Mouse (Mus musculus): ENCODE results near the gene Pcmt1. TPM values are rescaled to one million over a fixed set of nuclear protein-coding genes. Genes with fewer than 3 reads are reported as not detected.
"Not testable (repeated sequence)": the region's sequence is repeated elsewhere in the genome, so short reads cannot be mapped to it uniquely, and the experiment has no call there.

The Pcmt1 gene
- polyA plus RNA-seq, 2 experiments, result 66.5 to 125 TPM

DNA sequence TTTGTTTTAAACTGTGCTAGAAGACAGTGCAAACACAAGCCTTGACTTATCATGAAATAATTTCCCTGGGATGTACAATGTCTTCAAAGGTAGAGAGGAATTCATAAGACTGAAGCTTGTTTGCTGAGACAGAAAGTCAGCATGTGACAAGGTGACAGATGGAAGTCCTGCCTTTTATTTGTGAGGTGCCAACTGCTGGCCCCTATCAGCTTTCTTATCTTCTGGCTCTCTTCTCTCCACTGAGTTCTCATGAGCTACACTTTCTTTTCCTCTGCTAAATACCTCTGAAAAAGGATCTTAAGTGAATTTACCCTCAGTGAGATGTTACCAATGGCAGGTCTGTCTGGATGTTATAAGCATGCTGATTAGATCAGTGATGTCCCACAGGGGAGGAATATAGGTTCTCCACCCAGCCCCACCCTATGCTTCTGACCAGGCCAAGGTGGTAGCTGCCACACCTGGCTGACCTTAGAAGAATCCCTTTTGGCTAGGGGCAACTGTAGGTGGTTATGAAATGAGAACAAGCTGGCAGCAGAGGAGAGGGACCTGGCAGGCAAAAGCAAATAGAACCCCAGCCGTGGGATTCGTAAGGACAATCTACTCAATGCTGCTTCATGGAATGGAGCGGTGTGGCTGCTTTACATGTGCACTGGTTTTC is 56.9 kb downstream of the Pcmt1 start:
- H3K4me3 ChIP-seq (replicated peaks; ENCODE audit: low read length), result no peak overlapping the region
- no peaks in the 10 kb centered on the region for H3K27me3 ChIP-seq (ENCODE audit: control insufficient read depth, insufficient read depth, low read length)
- no peak for ATAC-seq (ENCODE audit: low FRiP score, low read depth)
- no peak for TF ChIP-seq POLR2A (IDR thresholded peaks at IDR 0.05; ENCODE audit: borderline replicate concordance, extremely low read depth, insufficient read depth, insufficient read length)
- H3K4me2 ChIP-seq (replicated peaks; ENCODE audit: low read depth, low read length, severe bottlenecking), result no peak overlapping the region
- H3K9ac ChIP-seq (ENCODE audit: low read depth, low read length, severe bottlenecking), result no peak overlapping the region
- H3K27ac ChIP-seq (replicated peaks; ENCODE audit: low read depth, low read length), result no peak overlapping the region
- no peaks in the 10 kb centered on the region for H3K4me1 ChIP-seq (ENCODE audit: control insufficient read depth, insufficient read depth, low read length)
- no peaks in the 10 kb centered on the region for H3K9me3 ChIP-seq (ENCODE audit: control insufficient read depth, low read length)
- 93% methylated on average over 3 of the region's 3 CpGs for WGBS
- peaks cover 5% of the 10 kb centered on the region; the same call in 1 of the 2 replicates for H3K36me3 ChIP-seq (ENCODE audit: control insufficient read depth, insufficient read depth, low read length)
- DNase-seq (ENCODE audit: low spot score), result no peak

GRCm38 (mm10) chr10:7622378-7622777 is 58.6 kb downstream of the Pcmt1 start:
- Histone ChIP-seq H3K36me3 (ENCODE audit: control insufficient read depth, insufficient read depth, low read length) (no peaks in the 10 kb centered on the region), H3K4me2 (replicated peaks; ENCODE audit: low read depth, low read length, severe bottlenecking) (no peak overlapping the region), H3K9ac (ENCODE audit: low read depth, low read length, severe bottlenecking) (no peak overlapping the region), H3K27me3 (ENCODE audit: control insufficient read depth, insufficient read depth, low read length) (no peaks in the 10 kb centered on the region), H3K27ac (replicated peaks; ENCODE audit: low read depth, low read length) (no peak overlapping the region), H3K9me3 (ENCODE audit: control insufficient read depth, low read length) (no peaks in the 10 kb centered on the region), H3K4me3 (replicated peaks; ENCODE audit: low read length) (no peak overlapping the region), H3K4me1 (ENCODE audit: control insufficient read depth, insufficient read depth, low read length) (no peaks in the 10 kb centered on the region)
- DNase-seq (ENCODE audit: low spot score) (no peak), ATAC-seq (ENCODE audit: low FRiP score, low read depth) (no peak)
- WGBS, result 98% methylated on average over 3 of the region's 3 CpGs
- no peak for TF ChIP-seq POLR2A (IDR thresholded peaks at IDR 0.05; ENCODE audit: borderline replicate concordance, extremely low read depth, insufficient read depth, insufficient read length)

DNA sequence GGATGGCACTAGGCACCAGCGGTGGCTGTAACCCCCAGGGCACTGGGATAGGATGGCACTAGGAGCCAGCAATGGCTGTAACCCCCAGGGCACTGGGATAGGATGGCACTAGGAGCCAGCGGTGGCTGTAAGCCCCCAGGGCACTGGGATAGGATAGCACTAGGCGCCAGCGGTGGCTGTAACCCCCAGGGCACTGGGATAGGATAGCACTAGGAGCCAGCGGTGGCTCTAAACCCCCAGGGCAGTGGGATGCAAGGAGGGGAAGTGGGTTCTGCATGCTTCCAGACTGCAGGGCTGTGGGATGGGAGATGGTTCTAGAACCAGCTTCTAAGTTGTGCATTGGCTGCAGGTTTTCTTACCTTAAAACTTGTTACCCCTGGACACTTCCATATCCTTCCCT is 60.2 kb downstream of the Pcmt1 start:
- ATAC-seq (ENCODE audit: low FRiP score, low read depth), result no peak
- DNase-seq (ENCODE audit: low spot score), result no peak
- no peaks in the 10 kb centered on the region for H3K4me1 ChIP-seq (ENCODE audit: control insufficient read depth, insufficient read depth, low read length)
- TF ChIP-seq POLR2A (IDR thresholded peaks at IDR 0.05; ENCODE audit: borderline replicate concordance, extremely low read depth, insufficient read depth, insufficient read length), result no peak
- no peaks in the 10 kb centered on the region for H3K36me3 ChIP-seq (ENCODE audit: control insufficient read depth, insufficient read depth, low read length)
- no peaks in the 10 kb centered on the region for H3K27me3 ChIP-seq (ENCODE audit: control insufficient read depth, insufficient read depth, low read length)
- no peak overlapping the region for H3K4me2 ChIP-seq (replicated peaks; ENCODE audit: low read depth, low read length, severe bottlenecking)
- 71% methylated on average over 5 of the region's 5 CpGs for WGBS
- H3K4me3 ChIP-seq (replicated peaks; ENCODE audit: low read length), result no peak overlapping the region
- H3K9ac ChIP-seq (ENCODE audit: low read depth, low read length, severe bottlenecking), result no peak overlapping the region
- H3K9me3 ChIP-seq (ENCODE audit: control insufficient read depth, low read length), result no peaks in the 10 kb centered on the region
- H3K27ac ChIP-seq (replicated peaks; ENCODE audit: low read depth, low read length), result no peak overlapping the region

DNA sequence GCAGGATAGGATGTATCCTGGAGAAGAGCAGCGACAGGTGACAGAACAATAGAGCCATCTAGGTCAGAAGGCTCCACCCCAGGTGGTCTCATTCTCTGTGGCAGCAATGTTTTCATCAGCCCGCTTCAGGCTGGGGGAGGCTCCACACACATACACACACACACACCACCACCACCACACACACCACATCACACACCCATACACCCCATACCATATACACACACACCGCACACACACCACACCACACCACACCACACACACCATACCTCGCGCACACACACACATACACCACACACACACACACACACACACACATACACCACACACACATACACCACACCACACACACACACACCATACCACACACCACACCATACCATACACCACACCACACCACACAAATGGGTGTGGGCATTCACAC is 61.1 kb downstream of the Pcmt1 start:
- H3K9ac ChIP-seq (ENCODE audit: low read depth, low read length, severe bottlenecking), result no peak overlapping the region
- H3K27ac ChIP-seq (replicated peaks; ENCODE audit: low read depth, low read length), result no peak overlapping the region
- no peaks in the 10 kb centered on the region for H3K27me3 ChIP-seq (ENCODE audit: control insufficient read depth, insufficient read depth, low read length)
- no peak overlapping the region for H3K4me2 ChIP-seq (replicated peaks; ENCODE audit: low read depth, low read length, severe bottlenecking)
- no peaks in the 10 kb centered on the region for H3K36me3 ChIP-seq (ENCODE audit: control insufficient read depth, insufficient read depth, low read length)
- H3K4me3 ChIP-seq (replicated peaks; ENCODE audit: low read length), result no peak overlapping the region
- no peak for TF ChIP-seq POLR2A (IDR thresholded peaks at IDR 0.05; ENCODE audit: borderline replicate concordance, extremely low read depth, insufficient read depth, insufficient read length)
- DNase-seq (ENCODE audit: low spot score) (no peak), ATAC-seq (ENCODE audit: low FRiP score, low read depth) (no peak)
- peaks cover 1% of the 10 kb centered on the region; the same call in 1 of the 2 replicates for H3K9me3 ChIP-seq (ENCODE audit: control insufficient read depth, low read length)
- H3K4me1 ChIP-seq (ENCODE audit: control insufficient read depth, insufficient read depth, low read length), result no peaks in the 10 kb centered on the region
- WGBS, result 90% methylated on average over 5 of the region's 5 CpGs

DNA sequence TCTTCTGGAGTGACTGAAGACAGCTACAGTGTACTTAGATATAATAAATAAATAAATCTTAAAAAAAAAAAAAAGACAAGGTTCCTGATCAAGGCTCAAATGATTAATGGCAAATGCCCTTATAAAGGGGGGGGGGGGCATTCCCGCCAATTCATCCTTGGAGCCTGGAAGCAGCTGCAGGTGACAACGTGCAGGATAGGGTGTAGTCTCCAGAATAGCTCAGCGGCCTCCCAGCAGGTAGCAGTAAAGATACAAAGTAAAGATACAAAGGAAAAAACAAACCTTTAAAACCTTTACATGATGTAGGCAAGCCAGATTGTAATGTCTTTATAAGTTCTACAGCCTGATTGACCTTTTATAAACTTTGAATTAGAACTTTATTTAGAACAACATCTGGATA is 63.4 kb downstream of the Pcmt1 start:
- not testable (repeated sequence) for H3K36me3 ChIP-seq (ENCODE audit: control insufficient read depth, insufficient read depth, low read length); H3K9ac ChIP-seq (ENCODE audit: low read depth, low read length, severe bottlenecking); H3K27me3 ChIP-seq (ENCODE audit: control insufficient read depth, insufficient read depth, low read length); H3K4me2 ChIP-seq (replicated peaks; ENCODE audit: low read depth, low read length, severe bottlenecking); DNase-seq (ENCODE audit: low spot score); H3K4me1 ChIP-seq (ENCODE audit: control insufficient read depth, insufficient read depth, low read length); H3K27ac ChIP-seq (replicated peaks; ENCODE audit: low read depth, low read length); H3K9me3 ChIP-seq (ENCODE audit: control insufficient read depth, low read length); H3K4me3 ChIP-seq (replicated peaks; ENCODE audit: low read length); ATAC-seq (ENCODE audit: low FRiP score, low read depth)
- WGBS, result 56% methylated on average over 3 of the region's 3 CpGs

DNA sequence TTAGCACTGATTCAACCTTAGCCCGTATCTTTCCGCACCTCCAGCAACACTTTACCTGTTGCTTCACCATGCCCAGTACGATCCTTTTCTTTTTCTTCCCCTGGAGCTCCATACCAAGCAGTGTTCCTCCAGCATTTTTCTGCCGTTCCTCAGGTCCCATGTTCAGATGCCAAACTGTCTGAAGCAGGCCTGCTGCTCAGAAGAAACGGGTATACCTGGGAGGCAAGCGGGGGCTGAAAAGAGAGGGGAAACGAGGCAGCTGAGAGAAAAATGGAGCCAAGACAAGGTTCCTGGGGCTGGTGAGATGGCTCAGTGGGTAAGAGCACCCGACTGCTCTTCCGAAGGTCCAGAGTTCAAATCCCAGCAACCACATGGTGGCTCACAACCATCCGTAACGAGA is 63.8 kb downstream of the Pcmt1 start:
- not testable (repeated sequence) for H3K4me3 ChIP-seq (replicated peaks; ENCODE audit: low read length); H3K4me1 ChIP-seq (ENCODE audit: control insufficient read depth, insufficient read depth, low read length); H3K9me3 ChIP-seq (ENCODE audit: control insufficient read depth, low read length); H3K27me3 ChIP-seq (ENCODE audit: control insufficient read depth, insufficient read depth, low read length); DNase-seq (ENCODE audit: low spot score); ATAC-seq (ENCODE audit: low FRiP score, low read depth); H3K4me2 ChIP-seq (replicated peaks; ENCODE audit: low read depth, low read length, severe bottlenecking); H3K27ac ChIP-seq (replicated peaks; ENCODE audit: low read depth, low read length); H3K9ac ChIP-seq (ENCODE audit: low read depth, low read length, severe bottlenecking); H3K36me3 ChIP-seq (ENCODE audit: control insufficient read depth, insufficient read depth, low read length)
- WGBS, result 86% methylated on average over 9 of the region's 11 CpGs
